Mouse (Mus musculus) embryo, embryonic 9.5 days (tissue): Measurements from ENCODE around the gene Cpt1a.

ENCODE experiments used
- DNase-seq: peaks from one replicate; pipeline ENCODE4 v3.0.0-alpha.2; 2017; ENCODE audit errors: extremely low spot score

Cpt1a gene

GRCm38 (mm10) chr19:3428057-3428830 is 106.1 kb downstream of the Cpt1a start:
- DNase-seq, result no peak

GRCm38 (mm10) chr19:3429156-3429816 is 107.2 kb downstream of the Cpt1a start:
- DNase-seq, result no peak

- no peak for DNase-seq
Measured at GRCm38 (mm10) chr19:3431066-3431465, 108.9 kb downstream of the Cpt1a start.

GRCm38 (mm10) chr19:3431969-3432368 is 109.8 kb downstream of the Cpt1a start:
- no peak for DNase-seq

GRCm38 (mm10) chr19:3434124-3434523 is 112.0 kb downstream of the Cpt1a start:
- DNase-seq, result no peak

- DNase-seq, result no peak
Measured at GRCm38 (mm10) chr19:3434641-3435040, 112.5 kb downstream of the Cpt1a start.
